Mouse (Mus musculus) midbrain, embryonic 16.5 days (tissue): ENCODE results near the gene Ang. TPM values are rescaled to one million over a fixed set of nuclear protein-coding genes. Genes with fewer than 3 reads are reported as not detected.

Experiments used
- ATAC-seq: fragments of 200-750 bp; cut with Nextera tagmentation; 2 replicates; pipeline ENCODE4 v1.8.0; 2017; ENCODE audit warnings: moderate TSS enrichment
- H3K27ac ChIP-seq: fragments of 300-500 bp; sonication (generic); 2 replicates; pipeline ENCODE4 v1.5.1; 2014; ENCODE audit warnings: mild to moderate bottlenecking, low read length, mixed read lengths
- H3K27me3 ChIP-seq: fragments of 300-500 bp; sonication (generic); 2 replicates; pipeline ENCODE4 v1.6.1; 2014; ENCODE audit warnings: low read depth, low read length, mixed read lengths; ENCODE audit not compliant: control insufficient read depth, insufficient read depth
- H3K36me3 ChIP-seq: fragments of 300-500 bp; sonication (generic); 2 replicates; pipeline ENCODE4 v1.6.1; 2014; ENCODE audit warnings: mild to moderate bottlenecking, low read length, moderate library complexity, mixed read lengths; ENCODE audit not compliant: control insufficient read depth, insufficient read depth
- H3K4me1 ChIP-seq: fragments of 300-500 bp; sonication (generic); 2 replicates; pipeline ENCODE4 v1.6.1; 2014; ENCODE audit warnings: mild to moderate bottlenecking, low read length, mixed read lengths; ENCODE audit not compliant: control insufficient read depth, insufficient read depth
- H3K4me2 ChIP-seq: fragments of 300-500 bp; sonication (generic); 2 replicates; pipeline ENCODE4 v1.6.1; 2014; ENCODE audit warnings: mild to moderate bottlenecking, low read length, mixed read lengths
- H3K4me3 ChIP-seq: fragments of 300-500 bp; sonication (generic); 2 replicates; pipeline ENCODE4 v1.5.1; 2014; ENCODE audit warnings: low read depth, mild to moderate bottlenecking, low read length, moderate library complexity, mixed read lengths
- H3K9ac ChIP-seq: fragments of 300-500 bp; sonication (generic); 2 replicates; pipeline ENCODE4 v1.6.1; 2014; ENCODE audit warnings: low read depth, low read length, mixed read lengths
- H3K9me3 ChIP-seq: fragments of 300-500 bp; sonication (generic); replicated peaks from 2 replicates; pipeline ENCODE4 v1.6.1; 2014; ENCODE audit warnings: mild to moderate bottlenecking, low read length, mixed read lengths; ENCODE audit not compliant: control insufficient read depth, poor library complexity, severe bottlenecking
- WGBS: fragments of 180-500 bp; shearing (Covaris S2); extraction: QIAGEN DNeasy Blood & Tissue Kit; methylation state at CpG from one replicate; pipeline ENCODE4 v1.1.7; 2014; 5-methylcytosine and 5-hydroxymethylcytosine counted together
- polyA plus RNA-seq: library from polyadenylated mRNA; unstranded; fragments of >200 nt; fragmentation: Nextera tagmentation; extraction: Ambion mirVana; gene quantifications from 2 replicates; pipeline ENCODE4 v1.2.1, GENCODE M21; 2015

Ang gene
- polyA plus RNA-seq, 1 experiment from 2014 or later, result 3.2 TPM

DNA sequence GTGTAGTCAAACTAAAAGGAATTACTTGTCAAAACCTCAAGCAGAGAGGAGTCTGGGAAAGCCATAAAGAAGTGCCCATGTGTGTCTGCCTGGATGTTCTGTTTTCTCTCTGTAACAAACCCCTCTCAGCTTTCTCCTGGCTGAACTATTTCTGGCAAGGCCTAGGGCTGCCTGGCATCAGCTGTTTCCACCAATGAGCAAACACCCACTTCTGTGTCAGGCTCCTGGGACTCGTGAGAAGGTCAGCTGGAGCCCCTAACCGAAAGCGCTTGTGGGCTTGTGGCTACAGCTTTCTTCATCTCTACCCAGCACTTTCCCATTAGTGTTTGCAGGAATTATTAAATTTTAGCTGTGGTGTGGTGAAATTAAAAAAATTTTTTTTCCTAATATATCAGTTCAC lies 21.0 kb downstream of the Ang start:
- no peak overlapping the region for H3K9ac ChIP-seq
- H3K4me1 ChIP-seq, result no peaks in the 10 kb centered on the region
- no peaks in the 10 kb centered on the region for H3K9me3 ChIP-seq
- 80% methylated on average over 3 of the region's 3 CpGs for WGBS
- no peak for ATAC-seq
- no peaks in the 10 kb centered on the region for H3K27me3 ChIP-seq
- no peak overlapping the region for H3K27ac ChIP-seq
- H3K4me2 ChIP-seq, result no peak overlapping the region
- H3K36me3 ChIP-seq, result no peaks in the 10 kb centered on the region
- H3K4me3 ChIP-seq, result no peak overlapping the region

DNA sequence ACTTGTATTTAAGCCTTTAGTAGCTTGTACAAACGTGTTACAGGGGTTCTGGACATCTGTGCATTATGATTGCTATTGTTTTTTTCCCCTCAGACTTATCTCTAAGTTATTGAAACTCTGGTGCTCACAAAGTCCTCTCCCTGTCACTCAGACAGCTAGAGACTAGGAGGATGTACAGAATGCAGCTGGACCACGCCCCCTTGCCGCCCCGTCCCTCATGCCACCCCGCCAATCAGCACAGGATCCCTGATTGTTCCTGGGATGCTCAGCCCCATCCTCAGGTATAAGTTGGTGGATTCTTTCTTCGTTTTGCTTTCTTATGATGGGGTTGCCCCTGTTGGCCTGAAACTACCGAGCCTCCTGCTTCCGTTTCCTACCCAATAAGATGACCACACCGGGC lies 22.5 kb downstream of the Ang start:
- Histone ChIP-seq H3K4me1 (no peaks in the 10 kb centered on the region), H3K27me3 (no peaks in the 10 kb centered on the region), H3K4me2 (peak overlapping the region; percentile 31; the same call in 1 of the 2 replicates), H3K27ac (no peak overlapping the region), H3K9ac (no peak overlapping the region), H3K4me3 (no peak overlapping the region), H3K36me3 (no peaks in the 10 kb centered on the region), H3K9me3 (no peaks in the 10 kb centered on the region)
- no peak for ATAC-seq
- 25% methylated on average over 9 of the region's 9 CpGs for WGBS

DNA sequence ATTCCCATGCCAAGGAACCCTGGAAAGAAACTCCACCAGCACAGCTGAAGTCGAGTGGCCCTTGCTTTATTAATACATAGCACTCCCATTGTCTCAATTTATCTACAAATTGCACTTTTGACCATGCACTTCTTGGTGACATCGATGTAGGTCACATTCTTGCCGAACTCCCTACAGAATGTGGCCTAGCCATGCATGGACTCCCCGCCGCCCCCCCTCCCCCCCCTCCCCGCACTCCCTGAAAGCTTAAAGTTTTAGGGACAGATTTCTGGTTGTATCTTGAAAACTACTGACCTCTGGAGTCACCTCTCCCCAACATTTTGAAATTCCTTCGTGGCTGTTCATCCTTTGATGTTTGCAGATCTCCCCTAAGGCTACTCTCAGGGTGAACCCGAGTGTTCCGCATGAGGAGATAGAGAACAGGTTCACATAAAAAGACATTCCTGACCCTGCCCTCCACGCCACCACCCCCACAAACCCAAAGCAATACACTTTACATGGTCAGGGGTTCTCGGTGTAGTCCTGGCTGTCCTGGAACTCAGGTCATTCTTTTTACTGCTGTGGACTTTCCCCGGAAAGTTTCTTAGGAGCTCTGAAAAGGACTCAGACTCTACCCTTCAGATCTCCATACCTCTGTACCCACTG lies 23.1 kb downstream of the Ang start, which contains the start of gene Eddm3b:
Gene Eddm3b, plus strand, starts transcription at position 511 of the 645 bp plus-strand sequence.
- Histone ChIP-seq H3K36me3 (no peaks in the 10 kb centered on the region), H3K27ac (no peak within 1 kb of the TSS), H3K4me3 (no peak within 1 kb of the TSS), H3K4me2 (peak within 1 kb of the TSS; percentile 31; the same call in 1 of the 2 replicates), H3K9me3 (0 out of 2 replicates have a peak, but pooled peaks cover 2% of the 10 kb centered on the region), H3K4me1 (no peaks in the 10 kb centered on the region), H3K9ac (no peak within 1 kb of the TSS), H3K27me3 (no peaks in the 10 kb centered on the region)
- no peak for ATAC-seq
- WGBS, result 41% methylated on average over 12 of the region's 12 CpGs

DNA sequence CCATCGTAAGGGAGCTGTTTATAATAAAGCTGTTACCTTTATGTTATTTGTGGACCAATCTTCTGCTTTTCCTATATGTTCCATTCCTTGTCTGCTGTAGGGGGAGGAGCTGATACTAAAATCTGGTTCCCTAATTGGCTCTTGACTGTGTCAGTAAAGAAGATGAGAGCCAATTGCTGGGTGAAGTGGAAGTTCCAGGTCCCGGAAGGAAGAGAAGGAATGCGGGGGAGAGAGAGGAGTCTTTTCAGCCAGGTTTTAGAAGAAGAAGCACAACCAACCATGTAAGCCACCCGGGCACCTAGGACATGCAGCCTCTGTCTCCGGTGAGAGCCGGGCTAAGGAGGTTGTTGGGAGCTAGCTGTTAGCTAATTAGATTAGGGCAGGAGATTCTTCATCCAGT lies 34.7 kb downstream of the Ang start:
- H3K4me2 ChIP-seq, result no peak overlapping the region
- no peaks in the 10 kb centered on the region for H3K9me3 ChIP-seq
- H3K4me1 ChIP-seq, result no peaks in the 10 kb centered on the region
- H3K4me3 ChIP-seq, result no peak overlapping the region
- ATAC-seq, result no peak
- no peaks in the 10 kb centered on the region for H3K27me3 ChIP-seq
- H3K27ac ChIP-seq, result no peak overlapping the region
- no peak overlapping the region for H3K9ac ChIP-seq
- 90% methylated on average over 6 of the region's 6 CpGs for WGBS
- no peaks in the 10 kb centered on the region for H3K36me3 ChIP-seq

DNA sequence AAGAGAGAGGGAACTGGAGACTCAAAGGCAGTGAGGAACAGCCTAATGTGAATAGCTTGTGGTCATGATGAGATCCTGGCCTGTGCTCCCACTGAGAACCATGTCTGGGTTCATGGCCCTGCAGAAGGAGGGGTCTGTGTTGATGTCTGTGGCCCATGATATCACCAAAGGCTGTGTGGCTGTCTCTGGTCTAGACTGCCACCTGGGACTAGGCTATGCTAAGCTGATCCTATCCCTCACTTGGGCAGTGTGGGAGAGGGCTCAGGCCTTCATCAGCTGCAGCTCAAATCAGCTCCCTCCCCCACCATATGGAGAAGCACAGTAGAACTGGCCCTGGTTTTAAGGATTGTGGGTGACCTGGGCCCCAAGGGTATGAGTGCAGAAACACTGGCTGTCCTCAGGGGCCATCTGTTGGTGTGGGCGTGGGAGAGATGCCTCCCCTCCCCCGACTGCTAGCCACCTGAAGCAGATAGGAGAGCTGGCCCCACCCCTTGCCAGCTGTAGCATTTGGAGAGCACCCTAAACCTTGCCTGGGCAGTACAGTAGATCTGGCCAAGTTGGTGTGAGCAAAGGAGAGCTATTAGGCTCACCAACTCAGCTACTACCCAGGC lies 36.8 kb downstream of the Ang start:
- no peaks in the 10 kb centered on the region for H3K27me3 ChIP-seq
- H3K27ac ChIP-seq, result no peak overlapping the region
- ATAC-seq, result no peak
- no peak overlapping the region for H3K4me3 ChIP-seq
- H3K4me2 ChIP-seq, result no peak overlapping the region
- no peaks in the 10 kb centered on the region for H3K36me3 ChIP-seq
- no peaks in the 10 kb centered on the region for H3K9me3 ChIP-seq
- H3K9ac ChIP-seq, result no peak overlapping the region
- no peaks in the 10 kb centered on the region for H3K4me1 ChIP-seq
- WGBS, result 91% methylated on average over 2 of the region's 2 CpGs

DNA sequence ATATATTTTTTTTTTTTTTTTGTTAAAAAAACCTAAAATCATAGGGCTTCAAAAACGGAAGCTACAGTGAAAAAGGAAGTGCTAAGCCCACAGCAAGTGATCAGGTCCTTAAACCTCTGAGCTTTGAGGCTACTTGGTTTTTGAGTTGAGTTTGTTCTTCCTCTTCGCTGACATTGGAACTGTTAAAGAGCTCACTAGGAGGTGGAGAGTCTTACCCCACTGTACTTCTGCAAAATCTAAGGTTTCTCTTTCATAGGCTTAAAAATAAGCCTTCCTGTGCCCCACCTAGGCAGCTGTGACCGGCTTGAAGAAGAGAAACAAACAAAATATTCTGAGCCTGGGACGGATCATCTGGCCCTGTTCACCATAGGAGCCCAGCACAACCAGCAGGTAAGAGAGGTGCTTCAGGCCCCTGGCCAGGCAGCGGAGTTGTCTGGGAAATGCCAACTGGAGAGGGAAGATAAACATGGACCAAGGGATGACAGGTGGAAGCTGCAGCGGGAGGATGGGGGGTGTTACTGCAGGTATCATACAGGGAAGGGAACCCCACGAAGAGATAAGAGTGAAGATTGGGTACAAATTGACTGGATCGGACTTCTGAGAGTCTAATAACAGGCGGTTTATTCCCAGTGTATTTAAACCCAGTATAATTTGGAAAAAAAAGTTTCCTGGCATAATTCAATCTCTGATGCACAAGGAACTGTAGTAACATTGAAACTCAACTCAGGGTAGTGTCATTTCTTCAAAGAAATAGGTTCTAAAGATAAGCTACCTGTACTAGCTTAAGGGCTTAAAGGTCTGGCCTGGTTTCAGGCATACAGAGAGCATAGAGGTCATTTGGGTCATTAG lies 38.0 kb downstream of the Ang start:
- Histone ChIP-seq H3K4me3 (no peak overlapping the region), H3K27me3 (no peaks in the 10 kb centered on the region), H3K4me2 (no peak overlapping the region), H3K4me1 (no peaks in the 10 kb centered on the region), H3K9me3 (no peaks in the 10 kb centered on the region), H3K9ac (no peak overlapping the region), H3K27ac (no peak overlapping the region), H3K36me3 (no peaks in the 10 kb centered on the region)
- 83% methylated on average over 9 of the region's 9 CpGs for WGBS
- ATAC-seq, result no peak

DNA sequence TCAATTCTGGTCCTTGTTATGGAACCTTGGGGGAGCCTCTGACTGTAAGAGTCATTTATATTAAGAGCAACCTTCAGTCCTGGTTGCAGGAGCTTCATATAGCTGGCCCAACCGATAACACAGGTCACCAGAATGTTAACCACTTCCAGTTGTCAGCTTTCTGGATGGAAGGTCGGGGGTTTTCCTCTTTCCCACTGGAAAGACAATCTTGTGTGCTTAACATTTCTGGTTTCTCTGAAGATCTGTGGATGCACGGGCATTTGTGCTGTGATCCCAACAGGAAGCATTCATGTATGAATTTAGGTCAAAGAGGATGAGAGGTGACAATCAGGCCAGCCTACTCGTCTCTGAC lies 38.6 kb downstream of the Ang start:
- Histone ChIP-seq H3K27ac (no peak overlapping the region), H3K27me3 (no peaks in the 10 kb centered on the region), H3K4me2 (no peak overlapping the region), H3K9me3 (no peaks in the 10 kb centered on the region), H3K36me3 (no peaks in the 10 kb centered on the region), H3K9ac (no peak overlapping the region), H3K4me1 (no peaks in the 10 kb centered on the region), H3K4me3 (no peak overlapping the region)
- 80% methylated on average over 4 of the region's 4 CpGs for WGBS
- no peak for ATAC-seq

DNA sequence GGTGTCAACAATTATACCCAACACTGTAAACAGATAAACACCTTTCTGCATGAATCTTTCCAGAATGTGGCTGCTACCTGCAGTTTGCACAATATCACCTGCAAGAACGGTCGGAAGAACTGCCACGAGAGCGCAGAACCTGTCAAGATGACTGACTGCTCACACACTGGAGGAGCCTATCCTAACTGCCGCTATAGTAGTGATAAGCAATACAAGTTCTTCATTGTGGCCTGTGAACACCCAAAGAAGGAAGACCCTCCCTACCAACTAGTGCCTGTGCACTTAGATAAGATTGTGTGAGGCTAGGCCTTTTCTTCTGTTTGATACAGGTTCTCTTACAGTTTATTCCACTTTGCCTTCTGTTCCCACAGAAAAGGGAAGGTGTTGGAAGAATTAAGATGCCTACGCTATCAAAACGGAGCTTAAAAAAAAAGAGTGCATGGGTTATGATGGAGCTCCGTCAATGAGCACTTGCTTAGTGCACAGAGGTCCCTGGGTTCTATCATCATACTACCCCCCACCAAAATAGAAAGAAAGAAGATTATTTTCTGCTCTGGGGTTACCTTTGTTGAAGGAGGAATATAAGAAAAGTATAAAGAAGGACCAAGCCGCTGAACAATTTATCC lies 39.5 kb downstream of the Ang start:
- ATAC-seq, result no peak
- no peaks in the 10 kb centered on the region for H3K27me3 ChIP-seq
- no peaks in the 10 kb centered on the region for H3K4me1 ChIP-seq
- H3K27ac ChIP-seq, result no peak overlapping the region
- no peak overlapping the region for H3K4me2 ChIP-seq
- H3K36me3 ChIP-seq, result no peaks in the 10 kb centered on the region
- H3K9ac ChIP-seq, result no peak overlapping the region
- WGBS, result 92% methylated on average over 9 of the region's 9 CpGs
- no peak overlapping the region for H3K4me3 ChIP-seq
- H3K9me3 ChIP-seq, result no peaks in the 10 kb centered on the region
